Mouse (Mus musculus) hindbrain, embryonic 12.5 days (tissue): ENCODE data around the gene Fcer1g. TPM values are rescaled to one million over a fixed set of nuclear protein-coding genes. Genes with fewer than 3 reads are reported as not detected.
"Not testable (repeated sequence)": the region's sequence is repeated elsewhere in the genome, so short reads cannot be mapped to it uniquely, and the experiment has no call there.

Experiments used
- ATAC-seq: fragments of 200-750 bp; cut with Nextera tagmentation; 2 replicates; pipeline ENCODE4 v1.8.0; 2017; ENCODE audit warnings: moderate TSS enrichment; ENCODE audit not compliant: low FRiP score
- H3K27ac ChIP-seq: fragments of 300-500 bp; sonication (generic); 2 replicates; pipeline ENCODE4 v1.5.1; 2016; ENCODE audit warnings: mild to moderate bottlenecking
- H3K27me3 ChIP-seq: fragments of 300-500 bp; sonication (generic); 2 replicates; pipeline ENCODE4 v1.6.1; 2016; ENCODE audit warnings: mild to moderate bottlenecking
- H3K36me3 ChIP-seq: fragments of 300-500 bp; sonication (generic); 2 replicates; pipeline ENCODE4 v1.6.1; 2016; ENCODE audit warnings: mild to moderate bottlenecking
- H3K4me1 ChIP-seq: fragments of 300-500 bp; sonication (generic); 2 replicates; pipeline ENCODE4 v1.6.1; 2016
- H3K4me2 ChIP-seq: fragments of 300-500 bp; sonication (generic); replicated peaks from 2 replicates; pipeline ENCODE4 v1.6.1; 2016; ENCODE audit warnings: mild to moderate bottlenecking
- H3K4me3 ChIP-seq: fragments of 300-500 bp; sonication (generic); 2 replicates; pipeline ENCODE4 v1.5.1; 2016; ENCODE audit warnings: mild to moderate bottlenecking
- H3K9ac ChIP-seq: fragments of 300-500 bp; sonication (generic); 2 replicates; pipeline ENCODE4 v1.6.1; 2016; ENCODE audit warnings: mild to moderate bottlenecking, moderate library complexity
- H3K9me3 ChIP-seq: fragments of 300-500 bp; sonication (generic); replicated peaks from 2 replicates; pipeline ENCODE4 v1.6.1; 2016; ENCODE audit warnings: mild to moderate bottlenecking
- WGBS: fragments of 180-500 bp; shearing (Covaris S2); methylation state at CpG from one replicate; pipeline ENCODE4 v1.1.7; 2016; 5-methylcytosine and 5-hydroxymethylcytosine counted together
- polyA plus RNA-seq: library from polyadenylated mRNA; unstranded; fragments of >200 nt; fragmentation: Nextera tagmentation; extraction: Ambion mirVana; gene quantifications from 2 replicates; pipeline ENCODE4 v1.2.1, GENCODE M21; 2016

Fcer1g gene
- polyA plus RNA-seq, 1 experiment from 2014 or later: 22.1 TPM

GRCm38 (mm10) chr1:171248386-171249226 lies 14.4 kb upstream of the Fcer1g start:
- H3K4me2 ChIP-seq: no peak overlapping the region
- no peaks in the 10 kb centered on the region for H3K27me3 ChIP-seq
- 31% methylated on average over 3 of the region's 3 CpGs for WGBS
- H3K27ac ChIP-seq: peak overlapping the region; percentile 83
- peaks cover 55% of the 10 kb centered on the region for H3K4me1 ChIP-seq
- H3K9me3 ChIP-seq: no peaks in the 10 kb centered on the region
- 0 out of 2 replicates have a peak, but pooled peaks have one; percentile 5 for ATAC-seq
- H3K9ac ChIP-seq: no peak overlapping the region
- no peak overlapping the region for H3K4me3 ChIP-seq
- peaks cover 10% of the 10 kb centered on the region; the same call in 1 of the 2 replicates for H3K36me3 ChIP-seq

GRCm38 (mm10) chr1:171247916-171248315 lies 13.8 kb upstream of the Fcer1g start:
- H3K4me2 ChIP-seq: peak overlapping the region; percentile 87
- no peak for ATAC-seq

DNA sequence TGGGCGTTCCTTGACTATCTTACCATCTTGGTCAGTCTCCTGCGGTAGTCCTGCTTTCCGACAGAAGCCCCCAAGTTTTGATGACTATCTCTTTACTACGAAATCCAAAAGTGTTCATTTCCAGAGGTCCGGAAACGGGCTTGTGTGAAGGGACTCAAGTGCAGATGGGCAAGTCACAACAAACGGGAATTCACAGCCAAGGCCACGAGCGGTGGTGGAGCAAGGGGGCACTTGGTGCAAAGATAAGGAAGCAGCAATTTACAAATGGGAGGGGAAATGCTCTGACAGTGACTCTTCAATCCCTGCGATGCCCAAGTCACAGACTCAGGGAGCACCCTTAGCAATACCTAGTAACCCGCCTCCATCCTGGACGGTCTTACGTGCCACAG lies 13.3 kb upstream of the Fcer1g start:
- peak overlapping the region; percentile 83 for H3K27ac ChIP-seq
- H3K9me3 ChIP-seq: no peaks in the 10 kb centered on the region
- peaks cover 22% of the 10 kb centered on the region for H3K36me3 ChIP-seq
- H3K4me1 ChIP-seq: peaks cover 53% of the 10 kb centered on the region
- peak overlapping the region; percentile 49 for H3K9ac ChIP-seq
- no peaks in the 10 kb centered on the region for H3K27me3 ChIP-seq
- WGBS: 14% methylated on average over 13 of the region's 13 CpGs
- H3K4me3 ChIP-seq: peak overlapping the region; percentile 79
- H3K4me2 ChIP-seq: peak overlapping the region; percentile 87
- peak; percentile 4 for ATAC-seq

More at GRCm38 (mm10) chr1:171247916-171248315, 13.8 kb upstream of the Fcer1g start:
- Histone ChIP-seq H3K27ac (peak overlapping the region; percentile 83), H3K27me3 (no peaks in the 10 kb centered on the region), H3K4me3 (0 out of 2 replicates have a peak overlapping the region, but pooled peaks have one; percentile 79), H3K4me1 (peaks cover 55% of the 10 kb centered on the region), H3K9me3 (no peaks in the 10 kb centered on the region), H3K36me3 (peaks cover 17% of the 10 kb centered on the region), H3K9ac (no peak overlapping the region)
- 21% methylated on average over 4 of the region's 4 CpGs for WGBS

DNA sequence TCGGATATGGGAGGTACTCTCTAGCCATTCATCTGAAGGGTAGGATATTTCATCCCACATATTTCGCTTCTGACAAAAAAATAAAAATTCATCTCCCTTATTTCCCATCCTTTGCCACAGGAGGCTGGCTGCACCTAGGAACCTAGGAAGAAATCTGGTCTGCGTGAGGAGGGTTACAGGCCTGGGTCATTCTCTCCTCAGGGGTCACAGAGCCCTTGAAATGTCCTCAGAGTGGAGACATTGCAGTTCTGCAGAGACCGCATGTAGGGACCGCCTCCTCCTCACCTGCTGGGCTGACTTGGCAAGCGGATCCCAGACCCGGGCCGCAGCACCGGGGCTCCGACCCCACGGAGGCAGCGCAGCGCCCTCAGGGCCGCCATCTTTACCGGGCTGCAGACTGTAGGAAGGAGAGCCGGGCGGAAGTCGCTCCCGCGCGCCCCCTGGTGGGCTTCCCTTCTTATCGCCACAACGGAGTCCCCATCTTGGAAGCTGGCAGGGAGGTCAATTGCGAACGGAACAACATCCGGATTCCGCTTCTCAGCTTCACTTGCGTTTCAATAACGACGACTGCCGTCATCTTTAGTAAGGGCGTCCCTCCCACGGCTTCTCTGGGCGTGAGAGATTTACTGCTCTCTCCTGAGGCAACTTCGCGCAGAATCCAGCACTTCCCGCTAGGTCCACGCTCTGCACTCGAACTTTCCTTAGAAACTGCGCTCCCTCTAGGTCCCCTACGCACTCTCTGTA lies 12.7 kb upstream of the Fcer1g start:
- Histone ChIP-seq H3K9ac (peak overlapping the region; percentile 95), H3K36me3 (peaks cover 25% of the 10 kb centered on the region), H3K4me3 (peak overlapping the region; percentile 79), H3K9me3 (no peaks in the 10 kb centered on the region), H3K27me3 (no peaks in the 10 kb centered on the region), H3K4me1 (peaks cover 47% of the 10 kb centered on the region), H3K27ac (peak overlapping the region; percentile 83), H3K4me2 (peak overlapping the region; percentile 87)
- peak; percentile 91 for ATAC-seq
- WGBS: under 1% methylated on average over 41 of the region's 41 CpGs

DNA sequence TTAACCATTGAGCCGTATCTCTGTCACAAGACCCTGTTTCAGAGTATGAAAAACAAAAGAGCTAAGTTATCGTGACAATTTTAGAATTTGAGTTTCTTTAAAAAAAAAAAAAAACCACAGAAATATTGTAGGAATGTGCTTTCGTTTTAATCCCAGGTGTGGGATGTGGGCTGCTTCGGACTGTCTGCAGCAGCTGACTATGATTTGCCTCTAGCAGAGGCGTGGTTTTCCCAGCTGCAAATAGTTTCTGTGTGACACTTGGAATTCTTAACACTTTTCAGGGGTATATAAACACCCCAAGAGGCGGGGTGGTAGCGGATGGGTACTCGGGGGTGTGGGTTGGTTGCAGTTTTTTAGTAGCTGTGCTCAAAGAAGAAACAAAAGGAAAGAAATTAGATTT lies 11.2 kb upstream of the Fcer1g start:
- Histone ChIP-seq H3K9ac (no peak overlapping the region), H3K27ac (no peak overlapping the region), H3K9me3 (no peaks in the 10 kb centered on the region), H3K4me3 (no peak overlapping the region), H3K4me2 (0 out of 2 replicates have a peak overlapping the region, but pooled peaks have one; percentile 87), H3K36me3 (peaks cover 40% of the 10 kb centered on the region), H3K4me1 (peaks cover 32% of the 10 kb centered on the region), H3K27me3 (no peaks in the 10 kb centered on the region)
- no peak for ATAC-seq
- 91% methylated on average over 8 of the region's 8 CpGs for WGBS

DNA sequence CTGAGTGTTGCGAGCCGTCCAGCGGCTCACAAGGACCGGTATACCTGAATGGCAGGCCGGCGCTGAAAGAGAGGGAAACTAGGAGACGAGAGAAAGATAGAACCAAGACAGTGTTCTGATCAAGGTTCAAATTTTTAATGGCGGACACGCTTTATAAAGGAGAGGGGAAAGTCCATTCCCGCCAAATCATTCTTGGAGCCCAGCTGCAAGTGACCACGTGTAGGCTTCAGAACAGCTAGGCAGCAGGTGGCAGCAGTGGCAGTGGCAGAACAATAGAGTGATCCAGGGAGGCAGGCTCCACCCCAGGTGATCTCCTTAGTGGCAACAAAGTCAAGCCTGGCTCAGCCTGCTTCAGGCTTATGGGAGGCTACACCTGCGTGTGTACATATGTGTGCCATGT lies 7.8 kb upstream of the Fcer1g start:
- H3K27ac ChIP-seq, H3K4me3 ChIP-seq, H3K9me3 ChIP-seq, ATAC-seq, H3K4me2 ChIP-seq, H3K9ac ChIP-seq, H3K27me3 ChIP-seq: not testable (repeated sequence)
- WGBS: 85% methylated on average over 12 of the region's 12 CpGs
- Histone ChIP-seq H3K36me3 (peaks cover 69% of the 10 kb centered on the region), H3K4me1 (peaks cover 10% of the 10 kb centered on the region)

DNA sequence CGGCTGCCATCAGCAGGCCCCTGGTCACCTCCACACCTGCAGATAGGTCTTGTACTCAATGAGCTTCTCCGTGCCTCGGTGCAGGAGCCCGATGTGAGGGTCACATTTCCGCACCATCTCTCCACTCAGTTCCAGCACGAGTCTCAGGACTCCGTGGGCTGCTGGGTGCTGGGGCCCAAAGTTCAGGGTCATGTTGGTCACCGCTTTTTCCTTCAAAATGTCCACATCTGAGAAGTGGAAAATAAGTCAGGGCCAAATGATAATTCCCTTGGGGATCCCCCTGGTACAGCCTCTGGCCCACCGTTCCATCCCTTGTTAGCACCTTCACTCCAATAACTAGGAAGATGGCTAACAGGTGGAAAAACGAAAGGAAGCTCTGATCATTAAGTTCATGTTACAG lies 6.7 kb upstream of the Fcer1g start:
- 89% methylated on average over 10 of the region's 10 CpGs for WGBS

GRCm38 (mm10) chr1:171239992-171240744 lies 6.0 kb upstream of the Fcer1g start:
- Histone ChIP-seq H3K9ac (no peak overlapping the region), H3K4me2 (no peak overlapping the region), H3K27me3 (no peaks in the 10 kb centered on the region), H3K9me3 (no peaks in the 10 kb centered on the region), H3K4me1 (no peaks in the 10 kb centered on the region), H3K36me3 (peaks cover 87% of the 10 kb centered on the region), H3K27ac (no peak overlapping the region), H3K4me3 (no peak overlapping the region)
- 77% methylated on average over 15 of the region's 15 CpGs for WGBS
- no peak for ATAC-seq

More for the DNA sequence above, 6.7 kb upstream of the Fcer1g start:
- no peak overlapping the region for H3K4me2 ChIP-seq
- no peak overlapping the region for H3K4me3 ChIP-seq
- H3K27ac ChIP-seq: no peak overlapping the region
- H3K36me3 ChIP-seq: peaks cover 79% of the 10 kb centered on the region
- H3K27me3 ChIP-seq: no peaks in the 10 kb centered on the region
- H3K9ac ChIP-seq: no peak overlapping the region
- ATAC-seq: no peak
- peaks cover 5% of the 10 kb centered on the region for H3K4me1 ChIP-seq
- no peaks in the 10 kb centered on the region for H3K9me3 ChIP-seq

- Histone ChIP-seq H3K4me2 (no peak overlapping the region), H3K4me3 (no peak overlapping the region), H3K4me1 (no peaks in the 10 kb centered on the region), H3K27ac (no peak overlapping the region), H3K9me3 (no peaks in the 10 kb centered on the region), H3K27me3 (no peaks in the 10 kb centered on the region), H3K36me3 (peaks cover 92% of the 10 kb centered on the region), H3K9ac (no peak overlapping the region)
- WGBS: 80% methylated on average over 14 of the region's 14 CpGs
- ATAC-seq: no peak
These were observed 4.3 kb upstream of the Fcer1g start for GRCm38 (mm10) chr1:171238463-171238862.

- H3K27me3 ChIP-seq: no peaks in the 10 kb centered on the region
- H3K4me2 ChIP-seq: no peak overlapping the region
- H3K9me3 ChIP-seq: no peaks in the 10 kb centered on the region
- no peak for ATAC-seq
- 93% methylated on average over 6 of the region's 6 CpGs for WGBS
- H3K9ac ChIP-seq: no peak overlapping the region
- H3K36me3 ChIP-seq: peaks cover 84% of the 10 kb centered on the region
- H3K4me1 ChIP-seq: no peaks in the 10 kb centered on the region
- H3K27ac ChIP-seq: no peak overlapping the region
- no peak overlapping the region for H3K4me3 ChIP-seq
These were observed 3.3 kb upstream of the Fcer1g start for GRCm38 (mm10) chr1:171237438-171237837.

- Histone ChIP-seq H3K9me3 (no peaks in the 10 kb centered on the region), H3K36me3 (peaks cover 70% of the 10 kb centered on the region)
- 93% methylated on average over 4 of the region's 4 CpGs for WGBS
These were observed 1.6 kb upstream of the Fcer1g start for GRCm38 (mm10) chr1:171235791-171236190.

DNA sequence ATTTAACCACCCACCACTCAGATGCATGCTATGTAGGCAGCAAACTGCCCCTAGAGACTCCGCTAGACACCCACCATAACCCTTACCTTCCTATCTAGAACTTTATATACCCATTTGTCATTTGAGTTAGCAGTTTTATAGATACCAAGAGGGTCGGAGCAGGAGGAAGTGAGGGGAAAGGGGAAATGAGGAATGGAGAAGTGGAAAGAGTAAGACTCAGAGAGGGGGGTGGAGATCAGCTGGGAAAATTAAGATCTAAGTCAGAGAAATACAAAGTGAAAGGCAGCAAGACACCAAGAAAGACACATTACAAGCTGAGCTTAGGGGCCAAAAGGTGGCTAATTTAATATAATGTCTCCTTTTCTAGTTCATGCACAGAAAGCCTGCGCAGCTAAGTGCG lies 373 bp upstream of the Fcer1g start:
- Histone ChIP-seq H3K4me1 (0 out of 2 replicates have a peak, but pooled peaks cover 2% of the 10 kb centered on the region), H3K4me3 (no peak overlapping the region), H3K9me3 (no peaks in the 10 kb centered on the region), H3K27ac (no peak overlapping the region), H3K27me3 (no peaks in the 10 kb centered on the region), H3K4me2 (no peak overlapping the region), H3K9ac (no peak overlapping the region), H3K36me3 (peaks cover 60% of the 10 kb centered on the region)
- WGBS: 98% methylated on average over 4 of the region's 4 CpGs
- ATAC-seq: no peak

More at GRCm38 (mm10) chr1:171235791-171236190, 1.6 kb upstream of the Fcer1g start:
- Histone ChIP-seq H3K4me1 (no peaks in the 10 kb centered on the region), H3K9ac (no peak overlapping the region), H3K27me3 (no peaks in the 10 kb centered on the region), H3K4me2 (no peak overlapping the region), H3K4me3 (no peak overlapping the region), H3K27ac (no peak overlapping the region)
- no peak for ATAC-seq
